Mouse (Mus musculus): Measurements from ENCODE around the gene Tmem50b. TPM values are rescaled to one million over a fixed set of nuclear protein-coding genes. Genes with fewer than 3 reads are reported as not detected.
A peak's percentile ranks its signal among the peaks of the same experiment; 100 is the strongest.

Tmem50b gene
- polyA plus RNA-seq, 1 experiment from 2014 or later = 42.4 TPM

- Histone ChIP-seq H3K9ac (ENCODE audit: low read length) (no peak overlapping the region), H3K4me2 (ENCODE audit: low read depth, low read length, severe bottlenecking) (no peak overlapping the region), H3K27me3 (ENCODE audit: control insufficient read depth, insufficient read depth, low read length) (peaks cover 3% of the 10 kb centered on the region; the same call in 1 of the 2 replicates), H3K4me1 (replicated peaks; ENCODE audit: control insufficient read depth, insufficient read depth, low read length) (no peaks in the 10 kb centered on the region; the same call in 1 of the 2 replicates), H3K36me3 (ENCODE audit: control insufficient read depth, insufficient read depth, low read length) (no peaks in the 10 kb centered on the region), H3K27ac (ENCODE audit: low read depth, low read length) (no peak overlapping the region), H3K4me3 (ENCODE audit: low read depth, low read length) (no peak overlapping the region), H3K9me3 (ENCODE audit: control insufficient read depth, low read length) (no peaks in the 10 kb centered on the region)
- ATAC-seq (replicated peaks; ENCODE audit: low FRiP score) = no peak
- DNase-seq (ENCODE audit: low spot score) = no peak
- 83% methylated on average over 9 of the region's 9 CpGs for whole genome bisulfite sequencing
Measured at GRCm38 (mm10) chr16:91601693-91602092, 4.1 kb upstream of the Tmem50b start.

- Histone ChIP-seq H3K9me3 (ENCODE audit: control insufficient read depth, low read length) (no peaks in the 10 kb centered on the region), H3K4me1 (replicated peaks; ENCODE audit: control insufficient read depth, insufficient read depth, low read length) (peaks cover 2% of the 10 kb centered on the region; the same call in 1 of the 2 replicates), H3K9ac (ENCODE audit: low read length) (no peak overlapping the region), H3K36me3 (ENCODE audit: control insufficient read depth, insufficient read depth, low read length) (no peaks in the 10 kb centered on the region), H3K4me3 (ENCODE audit: low read depth, low read length) (no peak overlapping the region), H3K4me2 (ENCODE audit: low read depth, low read length, severe bottlenecking) (no peak overlapping the region), H3K27me3 (ENCODE audit: control insufficient read depth, insufficient read depth, low read length) (peaks cover 3% of the 10 kb centered on the region; the same call in 1 of the 2 replicates), H3K27ac (ENCODE audit: low read depth, low read length) (no peak overlapping the region)
- no peak for DNase-seq (ENCODE audit: low spot score)
- 86% methylated on average over 4 of the region's 4 CpGs for WGBS
- ATAC-seq (replicated peaks; ENCODE audit: low FRiP score) = no peak
Measured at GRCm38 (mm10) chr16:91601081-91601480, 3.5 kb upstream of the Tmem50b start.

- H3K9me3 ChIP-seq (ENCODE audit: control insufficient read depth, low read length) = no peaks in the 10 kb centered on the region
- H3K4me3 ChIP-seq (ENCODE audit: low read depth, low read length) = no peak overlapping the region
- H3K36me3 ChIP-seq (ENCODE audit: control insufficient read depth, insufficient read depth, low read length) = no peaks in the 10 kb centered on the region
- H3K9ac ChIP-seq (ENCODE audit: low read length) = no peak overlapping the region
- H3K4me1 ChIP-seq (replicated peaks; ENCODE audit: control insufficient read depth, insufficient read depth, low read length) = peaks cover 2% of the 10 kb centered on the region; the same call in 1 of the 2 replicates
- no peak overlapping the region for H3K27ac ChIP-seq (ENCODE audit: low read depth, low read length)
- H3K4me2 ChIP-seq (ENCODE audit: low read depth, low read length, severe bottlenecking) = no peak overlapping the region
- DNase-seq (ENCODE audit: low spot score) (no peak), ATAC-seq (replicated peaks; ENCODE audit: low FRiP score) (no peak)
- peaks cover 3% of the 10 kb centered on the region; the same call in 1 of the 2 replicates for H3K27me3 ChIP-seq (ENCODE audit: control insufficient read depth, insufficient read depth, low read length)
Measured at GRCm38 (mm10) chr16:91599242-91599641, 1.6 kb upstream of the Tmem50b start.

GRCm38 (mm10) chr16:91596779-91597671 lies 575 bp downstream of the Tmem50b start:
- DNase-seq (ENCODE audit: low spot score) = peak; percentile 80
- Histone ChIP-seq H3K4me1 (replicated peaks; ENCODE audit: control insufficient read depth, insufficient read depth, low read length) (peaks cover 2% of the 10 kb centered on the region; the same call in 1 of the 2 replicates), H3K4me3 (ENCODE audit: low read depth, low read length) (peak overlapping the region; percentile 79), H3K9ac (ENCODE audit: low read length) (peak overlapping the region; percentile 72), H3K36me3 (ENCODE audit: control insufficient read depth, insufficient read depth, low read length) (no peaks in the 10 kb centered on the region), H3K9me3 (ENCODE audit: control insufficient read depth, low read length) (no peaks in the 10 kb centered on the region), H3K27me3 (ENCODE audit: control insufficient read depth, insufficient read depth, low read length) (peaks cover 3% of the 10 kb centered on the region; the same call in 1 of the 2 replicates), H3K27ac (ENCODE audit: low read depth, low read length) (no peak overlapping the region), H3K4me2 (ENCODE audit: low read depth, low read length, severe bottlenecking) (peak overlapping the region; percentile 88)
- ATAC-seq (replicated peaks; ENCODE audit: low FRiP score) = peak; percentile 21
- under 1% methylated on average over 75 of the region's 75 CpGs for WGBS

GRCm38 (mm10) chr16:91596397-91596778 lies 1.2 kb downstream of the Tmem50b start:
- peaks cover 2% of the 10 kb centered on the region; the same call in 1 of the 2 replicates for H3K4me1 ChIP-seq (replicated peaks; ENCODE audit: control insufficient read depth, insufficient read depth, low read length)
- peak overlapping the region; percentile 88 for H3K4me2 ChIP-seq (ENCODE audit: low read depth, low read length, severe bottlenecking)
- no peaks in the 10 kb centered on the region for H3K9me3 ChIP-seq (ENCODE audit: control insufficient read depth, low read length)
- no peak overlapping the region for H3K27ac ChIP-seq (ENCODE audit: low read depth, low read length)
- peaks cover 3% of the 10 kb centered on the region; the same call in 1 of the 2 replicates for H3K27me3 ChIP-seq (ENCODE audit: control insufficient read depth, insufficient read depth, low read length)
- peak overlapping the region; percentile 72 for H3K9ac ChIP-seq (ENCODE audit: low read length)
- no peak for ATAC-seq (replicated peaks; ENCODE audit: low FRiP score)
- DNase-seq (ENCODE audit: low spot score) = no peak
- H3K36me3 ChIP-seq (ENCODE audit: control insufficient read depth, insufficient read depth, low read length) = no peaks in the 10 kb centered on the region
- WGBS = 21% methylated on average over 9 of the region's 9 CpGs
- H3K4me3 ChIP-seq (ENCODE audit: low read depth, low read length) = peak overlapping the region; percentile 79

- WGBS = 82% methylated on average over 6 of the region's 6 CpGs
- Histone ChIP-seq H3K36me3 (ENCODE audit: control insufficient read depth, insufficient read depth, low read length) (no peaks in the 10 kb centered on the region), H3K27ac (ENCODE audit: low read depth, low read length) (no peak overlapping the region), H3K4me1 (replicated peaks; ENCODE audit: control insufficient read depth, insufficient read depth, low read length) (peaks cover 2% of the 10 kb centered on the region; the same call in 1 of the 2 replicates), H3K4me3 (ENCODE audit: low read depth, low read length) (no peak overlapping the region), H3K27me3 (ENCODE audit: control insufficient read depth, insufficient read depth, low read length) (peaks cover 3% of the 10 kb centered on the region; the same call in 1 of the 2 replicates), H3K4me2 (ENCODE audit: low read depth, low read length, severe bottlenecking) (no peak overlapping the region), H3K9me3 (ENCODE audit: control insufficient read depth, low read length) (no peaks in the 10 kb centered on the region), H3K9ac (ENCODE audit: low read length) (no peak overlapping the region)
- DNase-seq (ENCODE audit: low spot score) = no peak
- ATAC-seq (replicated peaks; ENCODE audit: low FRiP score) = no peak
Measured at GRCm38 (mm10) chr16:91595076-91595475, 2.5 kb downstream of the Tmem50b start.

- 90% methylated on average over 3 of the region's 3 CpGs for WGBS
- Histone ChIP-seq H3K9me3 (ENCODE audit: control insufficient read depth, low read length) (no peaks in the 10 kb centered on the region), H3K27ac (ENCODE audit: low read depth, low read length) (no peak overlapping the region), H3K4me3 (ENCODE audit: low read depth, low read length) (no peak overlapping the region), H3K9ac (ENCODE audit: low read length) (no peak overlapping the region), H3K27me3 (ENCODE audit: control insufficient read depth, insufficient read depth, low read length) (no peaks in the 10 kb centered on the region; the same call in 1 of the 2 replicates), H3K4me2 (ENCODE audit: low read depth, low read length, severe bottlenecking) (no peak overlapping the region), H3K4me1 (replicated peaks; ENCODE audit: control insufficient read depth, insufficient read depth, low read length) (peaks cover 2% of the 10 kb centered on the region; the same call in 1 of the 2 replicates), H3K36me3 (ENCODE audit: control insufficient read depth, insufficient read depth, low read length) (no peaks in the 10 kb centered on the region)
- ATAC-seq (replicated peaks; ENCODE audit: low FRiP score) (no peak), DNase-seq (ENCODE audit: low spot score) (no peak)
Measured at GRCm38 (mm10) chr16:91593262-91593661, 4.3 kb downstream of the Tmem50b start.

- H3K27ac ChIP-seq (ENCODE audit: low read depth, low read length) = no peak overlapping the region
- H3K4me1 ChIP-seq (replicated peaks; ENCODE audit: control insufficient read depth, insufficient read depth, low read length) = peaks cover 2% of the 10 kb centered on the region; the same call in 1 of the 2 replicates
- no peak overlapping the region for H3K4me2 ChIP-seq (ENCODE audit: low read depth, low read length, severe bottlenecking)
- DNase-seq (ENCODE audit: low spot score) (no peak), ATAC-seq (replicated peaks; ENCODE audit: low FRiP score) (no peak)
- 75% methylated on average over 8 of the region's 8 CpGs for WGBS
- no peaks in the 10 kb centered on the region for H3K36me3 ChIP-seq (ENCODE audit: control insufficient read depth, insufficient read depth, low read length)
- H3K27me3 ChIP-seq (ENCODE audit: control insufficient read depth, insufficient read depth, low read length) = no peaks in the 10 kb centered on the region
- H3K4me3 ChIP-seq (ENCODE audit: low read depth, low read length) = no peak overlapping the region
- H3K9ac ChIP-seq (ENCODE audit: low read length) = no peak overlapping the region
- no peaks in the 10 kb centered on the region for H3K9me3 ChIP-seq (ENCODE audit: control insufficient read depth, low read length)
Measured at GRCm38 (mm10) chr16:91592162-91592561, 5.4 kb downstream of the Tmem50b start.
